Mouse (Mus musculus): ENCODE measurements around the gene Camsap2. TPM values are rescaled to one million over a fixed set of nuclear protein-coding genes. Genes with fewer than 3 reads are reported as not detected.

Camsap2 gene
- polyA plus RNA-seq, 1 experiment = 7.4 TPM

- Histone ChIP-seq H3K79me2 (ENCODE audit: control insufficient read depth, insufficient read depth) (no peaks in the 10 kb centered on the region), H3ac (ENCODE audit: control insufficient read depth, insufficient read length, low read depth) (no peak overlapping the region), H3K79me3 (ENCODE audit: low read depth) (no peaks in the 10 kb centered on the region), H3K4me3 (ENCODE audit: insufficient read depth, poor library complexity, severe bottlenecking) (no peak overlapping the region), H3K27me3 (ENCODE audit: control insufficient read depth, insufficient read depth, insufficient read length) (no peaks in the 10 kb centered on the region), H3K36me3 (ENCODE audit: control insufficient read depth, insufficient read depth) (no peaks in the 10 kb centered on the region)
- TF ChIP-seq FOSL1 (IDR thresholded peaks at IDR 0.05; ENCODE audit: insufficient read depth, low read length, poor library complexity, severe bottlenecking) (no peak), MYOD1 (IDR thresholded peaks at IDR 0.05; ENCODE audit: control insufficient read depth, insufficient read length, low read depth) (no peak), MYOG (IDR thresholded peaks at IDR 0.05; ENCODE audit: control insufficient read depth, extremely low read depth, insufficient read length) (no peak), MAX (IDR thresholded peaks at IDR 0.05) (no peak)
Observed at GRCm38 (mm10) chr1:136363035-136363434, 17.1 kb upstream of the Camsap2 start.

DNA sequence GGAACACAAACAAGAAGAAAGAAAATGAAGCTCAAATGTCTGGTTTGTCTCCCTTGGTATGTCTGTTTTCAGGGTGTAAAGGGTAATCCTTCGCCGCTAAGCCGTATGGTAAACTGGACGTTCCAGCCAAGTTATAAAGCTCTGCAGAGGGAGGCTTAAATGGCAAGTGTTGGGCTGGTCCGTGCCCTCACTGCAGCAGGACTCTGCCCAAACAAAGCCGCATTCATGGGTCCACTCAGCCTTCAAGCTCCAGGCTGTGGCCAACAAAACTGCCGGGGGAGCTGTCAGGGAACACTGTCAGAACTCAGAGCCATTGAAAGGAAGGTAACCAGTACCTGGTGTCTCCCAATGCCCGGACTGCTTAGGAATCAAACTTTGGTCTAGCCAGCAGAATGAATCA lies 16.7 kb upstream of the Camsap2 start:
- no peaks in the 10 kb centered on the region for H3K79me3 ChIP-seq (ENCODE audit: low read depth)
- H3K4me3 ChIP-seq (ENCODE audit: insufficient read depth, poor library complexity, severe bottlenecking) = no peak overlapping the region
- H3K79me2 ChIP-seq (ENCODE audit: control insufficient read depth, insufficient read depth) = no peaks in the 10 kb centered on the region
- TF ChIP-seq MYOD1 (IDR thresholded peaks at IDR 0.05; ENCODE audit: control insufficient read depth, insufficient read length, low read depth) = no peak
- TF ChIP-seq FOSL1 (IDR thresholded peaks at IDR 0.05; ENCODE audit: insufficient read depth, low read length, poor library complexity, severe bottlenecking) = no peak
- no peak for TF ChIP-seq MAX (IDR thresholded peaks at IDR 0.05)
- no peak for TF ChIP-seq USF1 (IDR thresholded peaks at IDR 0.05; ENCODE audit: low read depth)
- TF ChIP-seq CEBPB (IDR thresholded peaks at IDR 0.05; ENCODE audit: low read depth) = no peak
- no peak for TF ChIP-seq MYOG (IDR thresholded peaks at IDR 0.05; ENCODE audit: control insufficient read depth, extremely low read depth, insufficient read length)
- TF ChIP-seq CTCF (IDR thresholded peaks at IDR 0.05; ENCODE audit: control insufficient read depth, insufficient read depth, insufficient read length) = no peak
- no peak overlapping the region for H3ac ChIP-seq (ENCODE audit: control insufficient read depth, insufficient read length, low read depth)
- H3K27me3 ChIP-seq (ENCODE audit: control insufficient read depth, insufficient read depth, insufficient read length) = no peaks in the 10 kb centered on the region
- no peaks in the 10 kb centered on the region for H3K36me3 ChIP-seq (ENCODE audit: control insufficient read depth, insufficient read depth)

- no peaks in the 10 kb centered on the region for H3K79me3 ChIP-seq (ENCODE audit: low read depth)
- no peak overlapping the region for H3K4me3 ChIP-seq (ENCODE audit: insufficient read depth, poor library complexity, severe bottlenecking)
- H3K27me3 ChIP-seq (ENCODE audit: control insufficient read depth, insufficient read depth, insufficient read length) = no peaks in the 10 kb centered on the region
- H3K79me2 ChIP-seq (ENCODE audit: control insufficient read depth, insufficient read depth) = no peaks in the 10 kb centered on the region
- TF ChIP-seq MAX (IDR thresholded peaks at IDR 0.05) = no peak
- no peak for TF ChIP-seq CTCF (IDR thresholded peaks at IDR 0.05; ENCODE audit: control insufficient read depth, insufficient read depth, insufficient read length)
- TF ChIP-seq MYOG (IDR thresholded peaks at IDR 0.05; ENCODE audit: control insufficient read depth, extremely low read depth, insufficient read length) = no peak
- no peak for TF ChIP-seq USF1 (IDR thresholded peaks at IDR 0.05; ENCODE audit: low read depth)
- no peak for TF ChIP-seq FOSL1 (IDR thresholded peaks at IDR 0.05; ENCODE audit: insufficient read depth, low read length, poor library complexity, severe bottlenecking)
- TF ChIP-seq CEBPB (IDR thresholded peaks at IDR 0.05; ENCODE audit: low read depth) = no peak
- no peak for TF ChIP-seq MYOD1 (IDR thresholded peaks at IDR 0.05; ENCODE audit: control insufficient read depth, insufficient read length, low read depth)
- H3K36me3 ChIP-seq (ENCODE audit: control insufficient read depth, insufficient read depth) = no peaks in the 10 kb centered on the region
- H3ac ChIP-seq (ENCODE audit: control insufficient read depth, insufficient read length, low read depth) = no peak overlapping the region
Observed at GRCm38 (mm10) chr1:136361373-136361772, 15.5 kb upstream of the Camsap2 start.

DNA sequence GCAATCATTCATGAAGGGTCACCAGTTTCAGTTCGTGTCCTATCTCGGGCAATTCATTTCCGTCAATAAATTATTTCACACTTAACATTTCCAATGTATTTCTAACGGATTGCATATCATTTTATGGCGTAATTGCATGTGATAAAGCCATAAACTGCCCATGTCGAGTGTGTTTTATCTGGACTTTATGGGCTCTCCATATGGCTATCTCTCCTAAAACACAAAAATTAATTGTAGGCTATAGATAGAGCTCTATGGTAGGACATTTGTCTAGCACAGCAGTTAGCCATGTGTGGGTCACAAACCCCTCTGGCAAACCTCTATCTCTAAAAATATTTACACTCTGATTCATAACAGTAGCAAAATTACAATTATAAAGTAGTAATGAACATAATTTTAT lies 15.0 kb upstream of the Camsap2 start:
- Histone ChIP-seq H3ac (ENCODE audit: control insufficient read depth, insufficient read length, low read depth) (no peak overlapping the region), H3K79me2 (ENCODE audit: control insufficient read depth, insufficient read depth) (no peaks in the 10 kb centered on the region), H3K27me3 (ENCODE audit: control insufficient read depth, insufficient read depth, insufficient read length) (no peaks in the 10 kb centered on the region), H3K36me3 (ENCODE audit: control insufficient read depth, insufficient read depth) (no peaks in the 10 kb centered on the region), H3K79me3 (ENCODE audit: low read depth) (no peaks in the 10 kb centered on the region), H3K4me3 (ENCODE audit: insufficient read depth, poor library complexity, severe bottlenecking) (no peak overlapping the region)
- TF ChIP-seq USF1 (IDR thresholded peaks at IDR 0.05; ENCODE audit: low read depth) (no peak), MYOG (IDR thresholded peaks at IDR 0.05; ENCODE audit: control insufficient read depth, extremely low read depth, insufficient read length) (no peak)

DNA sequence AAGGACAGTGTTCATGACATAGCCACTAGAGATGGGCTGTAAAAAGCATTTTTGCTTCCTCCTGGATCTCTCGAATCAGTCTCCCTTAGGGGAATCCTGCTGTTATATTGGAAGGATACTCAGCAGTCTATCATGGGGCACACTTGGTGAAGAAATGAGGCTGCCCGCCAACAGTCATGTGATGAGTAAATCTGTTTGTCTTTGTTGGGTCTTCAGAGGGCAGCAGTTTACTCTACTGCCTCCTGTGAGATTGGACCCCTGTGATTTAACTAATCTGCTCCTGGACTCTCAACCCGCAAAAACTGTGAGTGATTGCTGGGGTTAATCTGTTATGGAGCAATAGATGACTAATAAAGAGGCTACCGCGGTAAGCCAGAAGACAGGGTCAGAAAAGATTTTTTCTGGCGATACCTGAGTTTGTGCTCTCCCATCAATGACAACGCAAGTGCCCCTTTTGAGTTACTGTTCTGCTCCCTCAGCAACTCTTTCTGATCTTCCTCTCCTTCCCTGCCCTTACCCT lies 13.0 kb upstream of the Camsap2 start:
- TF ChIP-seq USF1 (IDR thresholded peaks at IDR 0.05; ENCODE audit: low read depth) = no peak
- no peak for TF ChIP-seq CTCF (IDR thresholded peaks at IDR 0.05; ENCODE audit: control insufficient read depth, insufficient read depth, insufficient read length)
- TF ChIP-seq FOSL1 (IDR thresholded peaks at IDR 0.05; ENCODE audit: insufficient read depth, low read length, poor library complexity, severe bottlenecking) = no peak
- no peak for TF ChIP-seq MYOD1 (IDR thresholded peaks at IDR 0.05; ENCODE audit: control insufficient read depth, insufficient read length, low read depth)
- no peak for TF ChIP-seq MAX (IDR thresholded peaks at IDR 0.05)
- no peak for TF ChIP-seq MYOG (IDR thresholded peaks at IDR 0.05; ENCODE audit: control insufficient read depth, extremely low read depth, insufficient read length)
- no peak for TF ChIP-seq CEBPB (IDR thresholded peaks at IDR 0.05; ENCODE audit: low read depth)
- Histone ChIP-seq H3K4me3 (ENCODE audit: insufficient read depth, poor library complexity, severe bottlenecking) (no peak overlapping the region), H3K36me3 (ENCODE audit: control insufficient read depth, insufficient read depth) (no peaks in the 10 kb centered on the region), H3K79me2 (ENCODE audit: control insufficient read depth, insufficient read depth) (no peaks in the 10 kb centered on the region), H3ac (ENCODE audit: control insufficient read depth, insufficient read length, low read depth) (no peak overlapping the region), H3K79me3 (ENCODE audit: low read depth) (no peaks in the 10 kb centered on the region), H3K27me3 (ENCODE audit: control insufficient read depth, insufficient read depth, insufficient read length) (no peaks in the 10 kb centered on the region)

GRCm38 (mm10) chr1:136355651-136356050 lies 9.7 kb upstream of the Camsap2 start:
- H3K4me3 ChIP-seq (ENCODE audit: insufficient read depth, poor library complexity, severe bottlenecking) = no peak overlapping the region
- H3K36me3 ChIP-seq (ENCODE audit: control insufficient read depth, insufficient read depth) = no peaks in the 10 kb centered on the region
- no peaks in the 10 kb centered on the region for H3K27me3 ChIP-seq (ENCODE audit: control insufficient read depth, insufficient read depth, insufficient read length)
- TF ChIP-seq MYOG (IDR thresholded peaks at IDR 0.05; ENCODE audit: control insufficient read depth, extremely low read depth, insufficient read length) = no peak
- TF ChIP-seq MYOD1 (IDR thresholded peaks at IDR 0.05; ENCODE audit: control insufficient read depth, insufficient read length, low read depth) = no peak
- no peak for TF ChIP-seq CEBPB (IDR thresholded peaks at IDR 0.05; ENCODE audit: low read depth)
- TF ChIP-seq FOSL1 (IDR thresholded peaks at IDR 0.05; ENCODE audit: insufficient read depth, low read length, poor library complexity, severe bottlenecking) = no peak
- no peak for TF ChIP-seq CTCF (IDR thresholded peaks at IDR 0.05; ENCODE audit: control insufficient read depth, insufficient read depth, insufficient read length)
- no peak for TF ChIP-seq MAX (IDR thresholded peaks at IDR 0.05)
- TF ChIP-seq USF1 (IDR thresholded peaks at IDR 0.05; ENCODE audit: low read depth) = no peak
- H3ac ChIP-seq (ENCODE audit: control insufficient read depth, insufficient read length, low read depth) = no peak overlapping the region
- H3K79me2 ChIP-seq (ENCODE audit: control insufficient read depth, insufficient read depth) = no peaks in the 10 kb centered on the region
- H3K79me3 ChIP-seq (ENCODE audit: low read depth) = no peaks in the 10 kb centered on the region

Data from C2C12 (cell line).